Mouse (Mus musculus): ENCODE results near the gene Sdhc.
"Not testable (repeated sequence)": the region's sequence is repeated elsewhere in the genome, so short reads cannot be mapped to it uniquely, and the experiment has no call there.

The Sdhc gene

GRCm38 (mm10) chr1:171113873-171114299 lies 36.5 kb downstream of the Sdhc start, which contains the start of gene Cfap126:
TSS of gene Cfap126 (plus strand) at chr1:171113918.
- in situ Hi-C loops (cut with MseI, MboI), result loop anchor here (10.0 kb wide), 2 partner anchors 111 to 141 kb away; partner anchors contain the start of genes Adamts4 (in 1 of the 2), Apoa2 (in 1 of the 2), Ndufs2 (in 1 of the 2) and Tomm40l (in 1 of the 2)

GRCm38 (mm10) chr1:171112986-171113385 lies 37.4 kb downstream of the Sdhc start:
- in situ Hi-C loops (cut with MseI, MboI), result loop anchor here (10.0 kb wide), 2 partner anchors 112 to 142 kb away; partner anchors contain the start of genes Adamts4 (in 1 of the 2), Apoa2 (in 1 of the 2), Ndufs2 (in 1 of the 2) and Tomm40l (in 1 of the 2)

- in situ Hi-C loops (cut with MseI, MboI), result loop anchor here (10.0 kb wide), 2 partner anchors 113 to 143 kb away; partner anchors contain the start of genes Adamts4 (in 1 of the 2), Apoa2 (in 1 of the 2), Ndufs2 (in 1 of the 2) and Tomm40l (in 1 of the 2)
These were observed 38.4 kb downstream of the Sdhc start for GRCm38 (mm10) chr1:171111781-171112575.

- in situ Hi-C loops (cut with MseI, MboI), result loop anchor here (10.0 kb wide), 2 partner anchors 114 to 144 kb away; partner anchors contain the start of genes Adamts4 (in 1 of the 2), Apoa2 (in 1 of the 2), Ndufs2 (in 1 of the 2) and Tomm40l (in 1 of the 2)
These were observed 39.2 kb downstream of the Sdhc start for GRCm38 (mm10) chr1:171111020-171111780.

- in situ Hi-C loops (cut with MseI, MboI), result loop anchor here (10.0 kb wide), 2 partner anchors 114 to 144 kb away; partner anchors contain the start of genes Adamts4 (in 1 of the 2), Apoa2 (in 1 of the 2), Ndufs2 (in 1 of the 2) and Tomm40l (in 1 of the 2)
These were observed 39.8 kb downstream of the Sdhc start for GRCm38 (mm10) chr1:171110659-171111019.

GRCm38 (mm10) chr1:171109620-171110019 lies 40.8 kb downstream of the Sdhc start:
- in situ Hi-C loops (cut with MseI, MboI), result loop anchor here (10.0 kb wide), 2 partner anchors 115 to 145 kb away; partner anchors contain the start of genes Adamts4 (in 1 of the 2), Apoa2 (in 1 of the 2), Ndufs2 (in 1 of the 2) and Tomm40l (in 1 of the 2)

GRCm38 (mm10) chr1:171105226-171105625 lies 45.2 kb downstream of the Sdhc start:
- in situ Hi-C loops (cut with MseI, MboI), result no loop called here

GRCm38 (mm10) chr1:171103179-171103840 lies 47.1 kb downstream of the Sdhc start:
- in situ Hi-C loops (cut with MseI, MboI), result loop anchor here in 1 of 2 experiments (5.0 kb wide), 1 partner anchor 66 kb away; no protein-coding TSS in a partner anchor

GRCm38 (mm10) chr1:171102547-171103177 lies 47.7 kb downstream of the Sdhc start:
- in situ Hi-C loops (cut with MseI, MboI), result loop anchor here in 1 of 2 experiments (5.0 kb wide), 1 partner anchor 65 kb away; no protein-coding TSS in a partner anchor

- in situ Hi-C loops (cut with MseI, MboI), result loop anchor here in 1 of 2 experiments (5.0 kb wide), 1 partner anchor 65 kb away; no protein-coding TSS in a partner anchor
These were observed 48.5 kb downstream of the Sdhc start for GRCm38 (mm10) chr1:171101733-171102546.

GRCm38 (mm10) chr1:171101033-171101432 lies 49.4 kb downstream of the Sdhc start:
- in situ Hi-C loops (cut with MseI, MboI), result loop anchor here in 1 of 2 experiments (5.0 kb wide), 1 partner anchor 64 kb away; no protein-coding TSS in a partner anchor

- in situ Hi-C loops (cut with MseI, MboI), result no loop called here
These were observed 52.8 kb downstream of the Sdhc start for GRCm38 (mm10) chr1:171097612-171098011.

GRCm38 (mm10) chr1:171097136-171097535 lies 53.3 kb downstream of the Sdhc start:
- in situ Hi-C loops (cut with MseI, MboI), result no loop called here

GRCm38 (mm10) chr1:171096110-171096964 lies 54.1 kb downstream of the Sdhc start:
- in situ Hi-C loops (cut with MseI, MboI), result no loop called here

- in situ Hi-C loops (cut with MseI, MboI), result no loop called here
These were observed 56.0 kb downstream of the Sdhc start for GRCm38 (mm10) chr1:171094424-171094823.

- in situ Hi-C loops (cut with MseI, MboI), result no loop called here
These were observed 59.6 kb downstream of the Sdhc start for GRCm38 (mm10) chr1:171090761-171091160.

GRCm38 (mm10) chr1:171089891-171090290 lies 60.5 kb downstream of the Sdhc start:
- in situ Hi-C loops (cut with MseI, MboI), result no loop called here

GRCm38 (mm10) chr1:171088237-171088869 lies 62.0 kb downstream of the Sdhc start:
- in situ Hi-C loops (cut with MseI, MboI), result not testable (repeated sequence)
